Mouse (Mus musculus): Measurements from ENCODE around the gene Cd300ld5. TPM values are rescaled to one million over a fixed set of nuclear protein-coding genes. Genes with fewer than 3 reads are reported as not detected.

Gene Cd300ld5
- polyA plus RNA-seq, 1 experiment from 2014 or later, result not detected

DNA sequence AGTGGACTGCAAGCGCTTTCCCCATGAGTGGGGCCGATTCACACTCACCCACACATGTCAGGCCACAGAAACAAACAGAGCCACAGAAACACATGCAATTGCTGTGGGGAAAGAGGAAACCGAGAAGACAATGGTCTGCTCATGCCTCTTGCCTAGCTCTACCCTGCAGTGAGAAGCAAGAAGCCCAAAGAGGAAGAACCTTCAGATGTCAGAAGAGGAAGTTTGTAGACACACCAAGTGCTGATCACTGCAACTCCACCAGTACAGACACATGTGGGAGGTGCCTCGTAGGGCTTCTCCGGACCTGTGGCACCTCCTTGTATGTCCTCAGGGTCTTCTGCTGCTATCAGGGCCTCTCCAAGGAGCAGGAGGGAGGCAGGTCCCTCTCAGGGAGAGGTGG lies 33.5 kb downstream of the Cd300ld5 start:
- no peaks in the 10 kb centered on the region for H3K4me1 ChIP-seq (replicated peaks; ENCODE audit: control insufficient read depth, insufficient read depth, low read length)
- H3K9ac ChIP-seq (ENCODE audit: low read depth, low read length), result no peak overlapping the region
- WGBS, result 86% methylated on average over 5 of the region's 5 CpGs
- H3K9me3 ChIP-seq (ENCODE audit: control insufficient read depth), result no peaks in the 10 kb centered on the region
- H3K4me3 ChIP-seq (ENCODE audit: low read depth, low read length), result no peak overlapping the region
- no peaks in the 10 kb centered on the region for H3K36me3 ChIP-seq (ENCODE audit: control insufficient read depth, insufficient read depth)
- no peak overlapping the region for H3K27ac ChIP-seq (ENCODE audit: low read depth, low read length)
- no peak for ATAC-seq
- TF ChIP-seq CTCF (IDR thresholded peaks at IDR 0.05; ENCODE audit: low read depth), result no peak
- H3K27me3 ChIP-seq (replicated peaks; ENCODE audit: control insufficient read depth, insufficient read depth, low read length), result no peaks in the 10 kb centered on the region
- H3K4me2 ChIP-seq (replicated peaks; ENCODE audit: low read depth), result no peak overlapping the region

DNA sequence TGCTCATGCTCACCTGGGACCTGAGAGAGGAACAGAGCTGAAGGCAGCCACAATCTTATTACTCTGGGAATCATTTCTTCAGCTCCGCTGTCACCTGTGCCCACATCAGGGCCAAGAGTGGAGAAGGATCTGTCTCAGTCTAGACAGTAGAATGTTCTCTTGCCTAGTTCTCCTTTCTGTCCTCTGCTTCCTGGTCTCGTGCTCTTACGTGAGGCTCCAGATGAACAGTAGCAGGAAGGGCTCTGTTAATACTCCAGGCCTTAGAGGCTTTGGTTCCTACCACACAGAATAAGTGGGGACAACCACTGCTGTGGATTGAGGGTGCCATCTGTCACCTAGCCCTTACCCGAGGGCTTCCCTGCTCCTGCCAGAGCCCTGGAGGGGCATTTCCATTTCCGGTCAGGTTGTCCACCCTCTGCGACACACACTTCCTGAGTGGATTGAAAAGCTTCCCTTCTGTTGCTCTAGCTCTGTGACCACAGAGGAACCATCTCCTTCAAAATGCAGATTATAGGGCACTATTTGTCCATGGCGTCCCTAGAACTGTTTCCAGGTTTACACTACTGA lies 36.0 kb downstream of the Cd300ld5 start, which contains the start of gene Cd300c2:
Cd300c2 (minus strand) TSS at position 407 of the 567 bp plus-strand sequence.
- Histone ChIP-seq H3K9ac (ENCODE audit: low read depth, low read length) (no peak within 1 kb of the TSS), H3K27me3 (replicated peaks; ENCODE audit: control insufficient read depth, insufficient read depth, low read length) (no peaks in the 10 kb centered on the region), H3K4me2 (replicated peaks; ENCODE audit: low read depth) (no peak within 1 kb of the TSS), H3K27ac (ENCODE audit: low read depth, low read length) (no peak within 1 kb of the TSS), H3K36me3 (ENCODE audit: control insufficient read depth, insufficient read depth) (no peaks in the 10 kb centered on the region), H3K4me1 (replicated peaks; ENCODE audit: control insufficient read depth, insufficient read depth, low read length) (no peaks in the 10 kb centered on the region), H3K4me3 (ENCODE audit: low read depth, low read length) (no peak within 1 kb of the TSS), H3K9me3 (ENCODE audit: control insufficient read depth) (no peaks in the 10 kb centered on the region)
- 76% methylated on average over 7 of the region's 7 CpGs for WGBS
- no peak for ATAC-seq
- TF ChIP-seq CTCF (IDR thresholded peaks at IDR 0.05; ENCODE audit: low read depth), result no peak

DNA sequence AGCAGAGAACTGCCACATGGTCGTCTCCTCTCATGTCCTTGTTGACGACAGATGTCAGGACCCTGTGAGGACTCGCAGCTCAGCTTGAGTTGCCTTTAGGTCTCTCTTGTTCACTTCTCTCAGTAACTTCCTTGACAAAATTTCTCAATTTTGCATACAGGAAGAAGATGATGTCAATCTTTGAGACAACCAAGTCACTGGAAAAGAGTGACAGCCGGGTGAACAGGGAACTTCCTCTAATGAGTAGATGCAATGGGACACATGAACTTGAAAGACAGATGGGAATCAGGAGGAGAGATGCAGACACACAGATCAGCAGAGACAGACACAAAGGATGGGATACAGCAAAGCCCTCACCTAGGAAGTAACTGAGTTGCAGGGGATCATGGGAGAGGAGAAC lies 47.8 kb downstream of the Cd300ld5 start, which contains the start of gene Cd300ld:
Cd300ld (minus strand) TSS at position 130 of the 400 bp plus-strand sequence.
- H3K9me3 ChIP-seq (ENCODE audit: control insufficient read depth), result no peaks in the 10 kb centered on the region
- TF ChIP-seq CTCF (IDR thresholded peaks at IDR 0.05; ENCODE audit: low read depth), result no peak
- 69% methylated on average over 4 of the region's 4 CpGs for WGBS
- H3K36me3 ChIP-seq (ENCODE audit: control insufficient read depth, insufficient read depth), result no peaks in the 10 kb centered on the region
- no peaks in the 10 kb centered on the region for H3K4me1 ChIP-seq (replicated peaks; ENCODE audit: control insufficient read depth, insufficient read depth, low read length)
- H3K4me3 ChIP-seq (ENCODE audit: low read depth, low read length), result no peak within 1 kb of the TSS
- no peak within 1 kb of the TSS for H3K27ac ChIP-seq (ENCODE audit: low read depth, low read length)
- H3K4me2 ChIP-seq (replicated peaks; ENCODE audit: low read depth), result no peak within 1 kb of the TSS
- no peak within 1 kb of the TSS for H3K9ac ChIP-seq (ENCODE audit: low read depth, low read length)
- no peak for ATAC-seq
- no peaks in the 10 kb centered on the region for H3K27me3 ChIP-seq (replicated peaks; ENCODE audit: control insufficient read depth, insufficient read depth, low read length)

- no peak overlapping the region for H3K27ac ChIP-seq (ENCODE audit: low read depth, low read length)
- H3K36me3 ChIP-seq (ENCODE audit: control insufficient read depth, insufficient read depth), result no peaks in the 10 kb centered on the region
- no peak overlapping the region for H3K4me3 ChIP-seq (ENCODE audit: low read depth, low read length)
- ATAC-seq, result no peak
- no peak for TF ChIP-seq CTCF (IDR thresholded peaks at IDR 0.05; ENCODE audit: low read depth)
- 0 out of 2 replicates have a peak, but pooled peaks cover 5% of the 10 kb centered on the region for H3K9me3 ChIP-seq (ENCODE audit: control insufficient read depth)
- H3K4me1 ChIP-seq (replicated peaks; ENCODE audit: control insufficient read depth, insufficient read depth, low read length), result no peaks in the 10 kb centered on the region
- no peaks in the 10 kb centered on the region for H3K27me3 ChIP-seq (replicated peaks; ENCODE audit: control insufficient read depth, insufficient read depth, low read length)
- WGBS, result 71% methylated on average over 4 of the region's 4 CpGs
- no peak overlapping the region for H3K9ac ChIP-seq (ENCODE audit: low read depth, low read length)
- no peak overlapping the region for H3K4me2 ChIP-seq (replicated peaks; ENCODE audit: low read depth)
Observed at GRCm38 (mm10) chr11:114981866-114982265, 55.7 kb downstream of the Cd300ld5 start.

Other genes starting within 250 kb of the Cd300ld5 start
- 0.14 and 0.20 TPM in 2 replicates for gene Btbd17, start 241.8 kb downstream of the Cd300ld5 start, polyA plus RNA-seq (2015; fragmentation: Nextera tagmentation; extraction: Ambion mirVana)
- not detected in 2 replicates for gene Gpr142, start 238.8 kb downstream of the Cd300ld5 start, polyA plus RNA-seq (2015; fragmentation: Nextera tagmentation; extraction: Ambion mirVana)
- 2.3 and 2.8 TPM in 2 replicates for gene Gprc5c, start 186.6 kb downstream of the Cd300ld5 start, polyA plus RNA-seq (2015; fragmentation: Nextera tagmentation; extraction: Ambion mirVana)
- gene Cd300a, start 147.7 kb downstream of the Cd300ld5 start, polyA plus RNA-seq (2015; fragmentation: Nextera tagmentation; extraction: Ambion mirVana), result 2.2 and 2.3 TPM in 2 replicates
- gene Cd300lb, start 103.4 kb downstream of the Cd300ld5 start, polyA plus RNA-seq (2015; fragmentation: Nextera tagmentation; extraction: Ambion mirVana), result 0.07 and 0.14 TPM in 2 replicates
- not detected in 2 replicates for gene Cd300c, start 68.6 kb downstream of the Cd300ld5 start, polyA plus RNA-seq (2015; fragmentation: Nextera tagmentation; extraction: Ambion mirVana)
- 0.10 TPM in 2 replicates for gene Cd300ld, start 47.8 kb downstream of the Cd300ld5 start, polyA plus RNA-seq (2015; fragmentation: Nextera tagmentation; extraction: Ambion mirVana)
- 3.2 and 3.6 TPM in 2 replicates for gene Cd300c2, start 35.9 kb downstream of the Cd300ld5 start, polyA plus RNA-seq (2015; fragmentation: Nextera tagmentation; extraction: Ambion mirVana)
- not detected in 2 replicates for gene Cd300ld2, start 21.6 kb downstream of the Cd300ld5 start, polyA plus RNA-seq (2015; fragmentation: Nextera tagmentation; extraction: Ambion mirVana)
- not detected in 2 replicates for gene Cd300ld4, start 10.8 kb downstream of the Cd300ld5 start, polyA plus RNA-seq (2015; fragmentation: Nextera tagmentation; extraction: Ambion mirVana)
- not detected in 2 replicates for gene Cd300ld3, start 10.6 kb upstream of the Cd300ld5 start, polyA plus RNA-seq (2015; fragmentation: Nextera tagmentation; extraction: Ambion mirVana)
- gene Cd300e, start 24.4 kb upstream of the Cd300ld5 start, polyA plus RNA-seq (2015; fragmentation: Nextera tagmentation; extraction: Ambion mirVana), result 0.09 and 0.13 TPM in 2 replicates
- 3.7 and 3.9 TPM in 2 replicates for gene Rab37, start 53.7 kb upstream of the Cd300ld5 start, polyA plus RNA-seq (2015; fragmentation: Nextera tagmentation; extraction: Ambion mirVana)
- gene Cd300lf, start 96.2 kb upstream of the Cd300ld5 start, polyA plus RNA-seq (2015; fragmentation: Nextera tagmentation; extraction: Ambion mirVana), result 1.1 and 1.3 TPM in 2 replicates
- gene Slc9a3r1, start 125.6 kb upstream of the Cd300ld5 start, polyA plus RNA-seq (2015; fragmentation: Nextera tagmentation; extraction: Ambion mirVana), result 679 and 754 TPM in 2 replicates
- 19.2 and 20.1 TPM in 2 replicates for gene Tmem104, start 149.7 kb upstream of the Cd300ld5 start, polyA plus RNA-seq (2015; fragmentation: Nextera tagmentation; extraction: Ambion mirVana)
- gene Nat9, start 150.1 kb upstream of the Cd300ld5 start, polyA plus RNA-seq (2015; fragmentation: Nextera tagmentation; extraction: Ambion mirVana), result 35.0 and 35.7 TPM in 2 replicates
- not detected in 2 replicates for gene Grin2c, start 229.5 kb upstream of the Cd300ld5 start, polyA plus RNA-seq (2015; fragmentation: Nextera tagmentation; extraction: Ambion mirVana)
- 8.0 and 8.2 TPM in 2 replicates for gene Fdxr, start 239.3 kb upstream of the Cd300ld5 start, polyA plus RNA-seq (2015; fragmentation: Nextera tagmentation; extraction: Ambion mirVana)

Measured in intestine, postnatal 0 days (tissue).